Mouse (Mus musculus) lung, embryonic 14.5 days (tissue): ENCODE measurements around the gene Gm6034. TPM values are rescaled to one million over a fixed set of nuclear protein-coding genes. Genes with fewer than 3 reads are reported as not detected.
"Not testable (repeated sequence)": the region's sequence is repeated elsewhere in the genome, so short reads cannot be mapped to it uniquely, and the experiment has no call there.

ENCODE experiments used
- ATAC-seq: fragments of 200-750 bp; cut with Nextera tagmentation; 2 replicates; pipeline ENCODE4 v1.8.0; 2017; ENCODE audit warnings: mild to moderate bottlenecking, moderate TSS enrichment, moderate library complexity; ENCODE audit not compliant: insufficient read depth
- DNase-seq: peaks from one replicate; pipeline ENCODE4 v3.0.0-alpha.2; 2015
- H3K27ac ChIP-seq: fragments of 300-500 bp; sonication (generic); 2 replicates; pipeline ENCODE4 v1.5.1; 2014; ENCODE audit warnings: low read depth, mild to moderate bottlenecking, moderate library complexity
- H3K27me3 ChIP-seq: fragments of 300-500 bp; sonication (generic); 2 replicates; pipeline ENCODE4 v1.6.1; 2014; ENCODE audit warnings: low read length, control low read depth; ENCODE audit not compliant: insufficient read depth
- H3K36me3 ChIP-seq: fragments of 300-500 bp; sonication (generic); 2 replicates; pipeline ENCODE4 v1.6.1; 2014; ENCODE audit warnings: control low read depth; ENCODE audit not compliant: insufficient read depth
- H3K4me1 ChIP-seq: fragments of 300-500 bp; sonication (generic); 2 replicates; pipeline ENCODE4 v1.6.1; 2014; ENCODE audit warnings: antibody characterized with exemption, control low read depth; ENCODE audit not compliant: insufficient read depth
- H3K4me2 ChIP-seq: fragments of 300-500 bp; sonication (generic); 2 replicates; pipeline ENCODE4 v1.6.1; 2014; ENCODE audit warnings: mild to moderate bottlenecking
- H3K4me3 ChIP-seq: fragments of 300-500 bp; sonication (generic); 2 replicates; pipeline ENCODE4 v1.5.1; 2014; ENCODE audit warnings: low read depth, low read length
- H3K9ac ChIP-seq: fragments of 300-500 bp; sonication (generic); 2 replicates; pipeline ENCODE4 v1.6.1; 2014
- H3K9me3 ChIP-seq: fragments of 300-500 bp; sonication (generic); 2 replicates; pipeline ENCODE4 v1.6.1; 2016; ENCODE audit warnings: low read depth, low read length, control low read depth
- CTCF ChIP-seq: IDR thresholded peaks from 2 replicates; pipeline ENCODE4 v1.5.1; 2016; ENCODE audit warnings: antibody characterized with exemption, low read depth
- WGBS: fragments of 180-500 bp; shearing (Covaris S2); extraction: QIAGEN DNeasy Blood & Tissue Kit; methylation state at CpG from one replicate; pipeline ENCODE4 v1.1.7; 2014; 5-methylcytosine and 5-hydroxymethylcytosine counted together
- polyA plus RNA-seq: library from polyadenylated mRNA; unstranded; fragments of >200 nt; fragmentation: Nextera tagmentation; extraction: Ambion mirVana; gene quantifications from 2 replicates; pipeline ENCODE4 v1.2.1, GENCODE M21; 2014

Gene Gm6034
- polyA plus RNA-seq, 1 experiment from 2014 or later, result not detected

GRCm38 (mm10) chr17:36022922-36023321, 19.8 kb upstream of the Gm6034 start:
- Histone ChIP-seq H3K4me3 (no peak overlapping the region), H3K36me3 (no peaks in the 10 kb centered on the region), H3K27me3 (no peaks in the 10 kb centered on the region), H3K27ac (peak overlapping the region; percentile 18; the same call in 1 of the 2 replicates), H3K9me3 (no peaks in the 10 kb centered on the region), H3K4me2 (no peak overlapping the region), H3K4me1 (0 out of 2 replicates have a peak, but pooled peaks cover 12% of the 10 kb centered on the region), H3K9ac (no peak overlapping the region)
- no peak for ATAC-seq
- no peak for TF ChIP-seq CTCF
- 81% methylated on average over 6 of the region's 6 CpGs for WGBS
- DNase-seq, result no peak

GRCm38 (mm10) chr17:36023710-36024654, 18.8 kb upstream of the Gm6034 start:
- H3K4me3 ChIP-seq, result no peak overlapping the region
- H3K27me3 ChIP-seq, result no peaks in the 10 kb centered on the region
- ATAC-seq (peak; percentile 53; the same call in 1 of the 2 replicates), DNase-seq (peak; percentile 34)
- no peak overlapping the region for H3K9ac ChIP-seq
- peak overlapping the region; percentile 76 for H3K27ac ChIP-seq
- H3K36me3 ChIP-seq, result no peaks in the 10 kb centered on the region
- 0 out of 2 replicates have a peak, but pooled peaks cover 12% of the 10 kb centered on the region for H3K4me1 ChIP-seq
- H3K9me3 ChIP-seq, result no peaks in the 10 kb centered on the region
- no peak for TF ChIP-seq CTCF
- WGBS, result 48% methylated on average over 9 of the region's 9 CpGs
- no peak overlapping the region for H3K4me2 ChIP-seq

GRCm38 (mm10) chr17:36025197-36025596, 17.6 kb upstream of the Gm6034 start:
- H3K36me3 ChIP-seq, result no peaks in the 10 kb centered on the region
- 44% methylated on average over 5 of the region's 5 CpGs for WGBS
- H3K27ac ChIP-seq, result no peak overlapping the region
- no peaks in the 10 kb centered on the region for H3K27me3 ChIP-seq
- no peak for TF ChIP-seq CTCF
- ATAC-seq (no peak), DNase-seq (no peak)
- no peak overlapping the region for H3K9ac ChIP-seq
- 0 out of 2 replicates have a peak, but pooled peaks cover 12% of the 10 kb centered on the region for H3K4me1 ChIP-seq
- no peaks in the 10 kb centered on the region for H3K9me3 ChIP-seq
- H3K4me2 ChIP-seq, result no peak overlapping the region
- no peak overlapping the region for H3K4me3 ChIP-seq

GRCm38 (mm10) chr17:36025901-36026300, 16.9 kb upstream of the Gm6034 start:
- Histone ChIP-seq H3K27me3 (no peaks in the 10 kb centered on the region), H3K4me3 (no peak overlapping the region), H3K4me2 (no peak overlapping the region), H3K4me1 (0 out of 2 replicates have a peak, but pooled peaks cover 9% of the 10 kb centered on the region), H3K36me3 (no peaks in the 10 kb centered on the region), H3K9me3 (no peaks in the 10 kb centered on the region), H3K9ac (no peak overlapping the region), H3K27ac (no peak overlapping the region)
- no peak for DNase-seq
- no peak for ATAC-seq
- TF ChIP-seq CTCF, result no peak
- WGBS, result 47% methylated on average over 4 of the region's 4 CpGs

GRCm38 (mm10) chr17:36027663-36028062, 15.1 kb upstream of the Gm6034 start:
- Histone ChIP-seq H3K9me3 (no peaks in the 10 kb centered on the region), H3K4me3 (no peak overlapping the region), H3K4me1 (0 out of 2 replicates have a peak, but pooled peaks cover 9% of the 10 kb centered on the region), H3K36me3 (no peaks in the 10 kb centered on the region), H3K9ac (no peak overlapping the region), H3K4me2 (no peak overlapping the region), H3K27me3 (no peaks in the 10 kb centered on the region; the same call in none of the 2 replicates), H3K27ac (no peak overlapping the region)
- no peak for TF ChIP-seq CTCF
- ATAC-seq, result no peak
- 77% methylated on average over 4 of the region's 4 CpGs for WGBS
- DNase-seq, result no peak

GRCm38 (mm10) chr17:36028879-36029619, 13.7 kb upstream of the Gm6034 start:
- ATAC-seq (no peak), DNase-seq (no peak)
- Histone ChIP-seq H3K9me3 (no peaks in the 10 kb centered on the region), H3K27ac (no peak overlapping the region), H3K9ac (no peak overlapping the region), H3K4me1 (no peaks in the 10 kb centered on the region), H3K36me3 (no peaks in the 10 kb centered on the region), H3K4me3 (no peak overlapping the region), H3K4me2 (no peak overlapping the region), H3K27me3 (no peaks in the 10 kb centered on the region; the same call in none of the 2 replicates)
- no peak for TF ChIP-seq CTCF
- 86% methylated on average over 7 of the region's 7 CpGs for whole genome bisulfite sequencing

- DNase-seq, ATAC-seq, H3K36me3 ChIP-seq, H3K27ac ChIP-seq, H3K4me3 ChIP-seq, H3K4me1 ChIP-seq, H3K9me3 ChIP-seq, H3K9ac ChIP-seq, H3K4me2 ChIP-seq, H3K27me3 ChIP-seq: not testable (repeated sequence)
- 68% methylated on average over 2 of the region's 4 CpGs for WGBS
Observed at GRCm38 (mm10) chr17:36030046-36030702, 12.6 kb upstream of the Gm6034 start.

- 53% methylated on average over 8 of the region's 8 CpGs for WGBS
- not testable (repeated sequence) for H3K27ac ChIP-seq, H3K9me3 ChIP-seq, DNase-seq, H3K36me3 ChIP-seq, ATAC-seq, H3K9ac ChIP-seq, H3K4me1 ChIP-seq, H3K27me3 ChIP-seq
- Histone ChIP-seq H3K4me3 (peak overlapping the region; percentile 41; the same call in 1 of the 2 replicates), H3K4me2 (peak overlapping the region; percentile 80)
Observed at GRCm38 (mm10) chr17:36030703-36031582, 11.8 kb upstream of the Gm6034 start.
